Mouse (Mus musculus) thymus, adult 2 months (tissue): ENCODE data around the gene Rpl27.
"Not testable (repeated sequence)": the region's sequence is repeated elsewhere in the genome, so short reads cannot be mapped to it uniquely, and the experiment has no call there.

Source experiments
- CTCF ChIP-seq: fragments of 200-500 bp; IDR thresholded peaks from 2 replicates; pipeline ENCODE4 v1.5.1; 2012; ENCODE audit warnings: mild to moderate bottlenecking, control low read depth, low read length, moderate library complexity, borderline replicate concordance; ENCODE audit not compliant: control insufficient read depth, poor library complexity, insufficient read depth; ENCODE audit errors: extremely low read depth
- POLR2A ChIP-seq: fragments of 200-500 bp; IDR thresholded peaks from 2 replicates; pipeline ENCODE4 v1.6.1; 2012; ENCODE audit warnings: mild to moderate bottlenecking, low read length, control low read depth, moderate library complexity; ENCODE audit not compliant: control insufficient read depth, poor library complexity, insufficient read depth; ENCODE audit errors: extremely low read depth

- TF ChIP-seq CTCF, POLR2A: not testable (repeated sequence)
Measured at GRCm38 (mm10) chr11:101449596-101449995, 7.5 kb downstream of the Rpl27 start.
